Mouse (Mus musculus) heart, postnatal 10 days (tissue): ENCODE data around the gene Hmcn2. TPM values are rescaled to one million over a fixed set of nuclear protein-coding genes. Genes with fewer than 3 reads are reported as not detected.

Experiments used
- DNase-seq, 2 experiments: peaks; one replicate each; pipeline ENCODE4 v3.0.0; 2021
- intact Hi-C: fragments of 180-260 bp; cut with DNase I; formaldehyde crosslinking; loops from one replicate; pipeline ENCODE4 v1.15.1; 2025
- total RNA-seq, 2 experiments: library from RNA; stranded (reverse); gene quantifications; 2 replicates each; pipeline ENCODE4 v1.2.3; 2021

The Hmcn2 gene
- total RNA-seq, 2 experiments from 2014 or later: 23.4 to 24.3 TPM

GRCm38 (mm10) chr2:31501448-31502130 lies 187.4 kb downstream of the Hmcn2 start:
- no peak for DNase-seq
- intact Hi-C loops: no loop called here

- intact Hi-C loops: no loop called here
- DNase-seq: no peak
Measured at GRCm38 (mm10) chr2:31502616-31503522, 188.7 kb downstream of the Hmcn2 start.

- intact Hi-C loops: no loop called here
- no peak for DNase-seq
Measured at GRCm38 (mm10) chr2:31505472-31505871, 191.3 kb downstream of the Hmcn2 start.

- no peak for DNase-seq
- intact Hi-C loops: no loop called here
Measured at GRCm38 (mm10) chr2:31508851-31509250, 194.6 kb downstream of the Hmcn2 start.

Other genes with a start within 250 kb of the Hmcn2 start
- gene Fnbp1, start 172.4 kb upstream of the Hmcn2 start, total RNA-seq: 10 to 100 TPM; 48.6 to 60.9 TPM
- gene Gpr107, start 162.1 kb upstream of the Hmcn2 start, total RNA-seq: 10 to 100 TPM; 42.1 to 42.3 TPM
- gene Ncs1, start 68.6 kb upstream of the Hmcn2 start, total RNA-seq: 10 to 100 TPM; 10.8 to 17.1 TPM
- gene Ass1, start 155.8 kb downstream of the Hmcn2 start, total RNA-seq: 1 to 10 TPM; 3.4 to 4.2 TPM